Mouse (Mus musculus) 3134 (cell line): ENCODE measurements around the gene Klhdc4.

Experiments used
- DNase-seq: peaks from one replicate; pipeline ENCODE4 v3.0.0-alpha.2; 2011; ENCODE audit warnings: low spot score; ENCODE audit not compliant: insufficient read length; ENCODE audit errors: extremely low read depth

Klhdc4 gene

DNA sequence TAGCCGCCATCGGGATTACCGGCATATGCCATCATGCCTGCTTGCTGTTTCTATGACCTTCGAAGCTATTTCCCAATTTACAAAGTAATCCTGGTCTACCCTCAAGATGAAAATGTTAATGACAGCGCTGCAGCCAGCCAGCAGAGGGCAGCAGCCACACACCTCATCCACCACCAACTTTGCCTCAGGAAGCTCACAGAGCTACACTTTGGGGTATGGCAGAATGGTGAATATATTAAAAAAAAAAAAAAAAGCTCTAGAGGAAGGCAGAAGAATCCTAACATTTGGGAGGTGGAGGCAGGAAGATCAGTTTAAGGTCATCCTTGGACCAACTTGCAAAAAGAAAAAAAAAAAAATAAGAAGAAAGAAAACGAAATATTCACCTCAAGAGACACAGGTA is 20.6 kb upstream of the Klhdc4 start:
- DNase-seq, result peak; percentile 71

GRCm38 (mm10) chr8:121849303-121849702 is 19.9 kb upstream of the Klhdc4 start:
- no peak for DNase-seq

DNA sequence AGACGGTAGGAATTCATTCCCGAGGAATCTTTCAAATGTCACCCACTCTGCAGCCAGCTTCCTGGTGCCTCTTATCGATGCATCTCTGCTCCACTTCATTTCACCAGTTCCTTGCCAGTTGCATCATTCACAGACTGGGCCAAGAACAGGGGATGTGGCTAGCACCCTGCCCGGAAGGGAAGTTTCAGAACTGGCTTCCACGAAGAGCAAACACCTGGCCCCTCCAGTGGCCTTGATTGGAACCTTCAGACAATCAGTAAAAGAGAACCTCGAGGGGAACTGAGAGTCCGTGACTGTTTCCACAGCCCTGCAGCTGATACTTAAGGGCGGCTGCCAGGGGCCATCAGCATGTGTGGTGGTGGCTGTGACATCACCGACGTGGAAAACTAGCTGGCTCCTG is 19.1 kb upstream of the Klhdc4 start:
- DNase-seq, result peak; percentile 56

GRCm38 (mm10) chr8:121847987-121848386 is 18.6 kb upstream of the Klhdc4 start:
- DNase-seq, result no peak

GRCm38 (mm10) chr8:121847261-121847822 is 18.0 kb upstream of the Klhdc4 start:
- DNase-seq, result no peak

GRCm38 (mm10) chr8:121846815-121847214 is 17.4 kb upstream of the Klhdc4 start:
- no peak for DNase-seq

DNA sequence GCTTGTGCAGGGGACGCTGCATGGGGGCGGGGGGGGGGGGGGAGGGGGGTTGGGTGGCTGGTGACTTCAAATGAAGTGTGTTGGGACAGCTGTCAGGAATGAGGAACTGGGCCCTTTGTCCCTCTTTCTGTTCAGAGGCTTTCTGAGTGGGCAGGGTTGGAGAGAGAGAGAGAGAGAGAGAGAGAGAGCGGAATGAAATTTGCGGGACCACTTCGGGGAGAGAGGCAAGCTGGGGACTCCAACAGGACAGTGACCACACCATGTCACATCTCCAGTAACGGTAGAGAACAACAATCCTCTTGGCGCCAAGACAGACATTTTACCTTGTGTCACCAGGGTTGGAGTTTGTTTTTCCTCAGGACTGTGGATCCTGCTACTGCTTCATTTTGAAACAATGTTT is 15.4 kb upstream of the Klhdc4 start:
- DNase-seq, result no peak

GRCm38 (mm10) chr8:121843184-121843733 is 13.9 kb upstream of the Klhdc4 start:
- no peak for DNase-seq

DNA sequence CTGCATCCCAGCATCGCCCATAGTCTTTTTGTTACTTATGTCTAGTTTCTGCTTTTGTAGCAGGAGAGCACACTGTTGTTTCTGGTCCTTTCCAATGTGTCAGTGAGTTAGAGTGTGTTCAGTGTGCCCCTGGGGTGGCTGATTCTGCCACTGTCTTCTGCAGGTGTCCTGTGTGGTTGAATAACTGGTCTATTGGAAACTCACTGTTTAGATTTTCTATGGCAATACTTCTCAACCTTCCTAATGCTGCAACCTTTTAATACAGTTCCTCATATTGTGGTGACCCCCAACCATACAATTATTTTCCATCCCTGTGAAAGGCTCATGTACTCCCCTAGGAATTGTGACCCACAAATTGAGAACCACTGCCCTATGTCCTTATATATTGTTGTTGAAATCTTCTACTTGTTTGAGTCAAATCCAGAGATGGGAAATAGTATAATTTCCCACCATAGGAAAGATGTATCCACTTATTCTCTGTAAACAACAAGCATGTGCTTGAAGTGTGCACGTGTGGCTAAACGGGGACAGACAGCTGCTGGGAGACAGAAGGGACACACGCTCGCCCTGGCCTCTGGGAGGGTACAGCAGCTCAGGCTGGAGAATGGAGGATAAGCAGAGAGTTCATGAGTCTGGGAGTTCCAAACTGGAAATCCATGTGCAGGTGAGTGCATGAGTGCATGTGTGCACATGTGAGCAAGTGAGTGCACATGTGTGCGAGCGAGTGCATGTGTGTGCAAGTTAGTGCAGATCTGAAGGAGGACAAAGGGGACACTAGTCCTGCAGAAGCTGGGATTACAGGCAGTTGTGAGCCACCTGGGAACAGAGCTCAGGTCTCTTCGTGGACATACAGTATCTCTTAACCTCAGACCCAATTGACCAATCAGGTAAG is 12.9 kb upstream of the Klhdc4 start:
- no peak for DNase-seq

- peak; percentile 76 for DNase-seq
Observed at GRCm38 (mm10) chr8:121841242-121841641, 11.9 kb upstream of the Klhdc4 start.

- DNase-seq, result peak; percentile 68
Observed at GRCm38 (mm10) chr8:121832503-121832902, 3.1 kb upstream of the Klhdc4 start.

DNA sequence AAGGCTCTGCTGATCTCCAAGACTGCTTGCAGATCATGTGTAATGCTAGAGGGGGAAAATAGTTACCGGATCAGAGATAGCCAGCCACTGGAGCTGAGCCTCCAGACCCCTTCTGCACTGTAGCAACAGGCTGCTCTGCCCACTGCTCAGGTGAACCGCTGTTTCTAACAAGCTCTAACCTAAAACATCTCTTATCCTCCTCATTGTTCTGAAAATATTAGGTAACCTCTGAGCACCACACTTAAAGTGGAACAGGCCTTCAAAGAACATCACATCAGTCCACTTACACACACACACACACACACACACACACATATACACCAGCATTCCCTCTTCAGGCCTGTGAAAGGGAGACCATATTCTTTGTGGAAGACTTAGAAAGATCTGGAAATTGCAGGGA is 2.7 kb upstream of the Klhdc4 start:
- DNase-seq, result no peak

- no peak for DNase-seq
Observed at GRCm38 (mm10) chr8:121829777-121830362, 501 bp upstream of the Klhdc4 start.

DNA sequence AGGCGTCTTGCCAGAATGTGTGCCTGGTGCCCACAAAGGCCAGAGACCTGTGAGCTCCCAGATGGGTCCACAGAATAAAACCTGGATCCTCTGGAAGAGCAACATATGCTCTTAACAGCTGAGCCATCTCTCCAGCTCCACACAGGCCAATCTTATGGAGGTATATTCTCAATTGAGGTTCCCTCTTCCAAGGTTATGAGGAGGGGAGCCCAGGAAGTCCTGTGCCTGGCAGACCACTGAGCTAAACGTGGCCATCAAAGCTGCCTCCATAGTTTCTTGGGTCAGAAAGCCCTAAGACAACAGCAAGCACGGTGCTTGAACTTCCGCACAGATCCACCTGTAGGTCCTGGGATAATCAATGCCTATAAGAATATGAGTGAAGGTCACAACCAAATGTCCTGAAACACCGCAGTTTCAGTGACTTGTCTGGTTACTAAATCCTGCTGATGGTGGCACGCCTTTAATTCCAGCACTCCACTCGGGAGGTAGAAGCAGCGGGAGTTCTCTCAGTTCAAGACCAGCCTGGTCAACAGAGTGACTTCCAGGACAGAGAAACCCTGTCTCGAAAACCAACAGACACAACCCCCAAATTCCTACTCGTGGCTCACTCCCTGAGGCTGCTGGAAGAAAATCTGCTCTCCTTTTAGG is 869 bp downstream of the Klhdc4 start:
- no peak for DNase-seq

GRCm38 (mm10) chr8:121827726-121828125 is 1.6 kb downstream of the Klhdc4 start:
- no peak for DNase-seq

DNA sequence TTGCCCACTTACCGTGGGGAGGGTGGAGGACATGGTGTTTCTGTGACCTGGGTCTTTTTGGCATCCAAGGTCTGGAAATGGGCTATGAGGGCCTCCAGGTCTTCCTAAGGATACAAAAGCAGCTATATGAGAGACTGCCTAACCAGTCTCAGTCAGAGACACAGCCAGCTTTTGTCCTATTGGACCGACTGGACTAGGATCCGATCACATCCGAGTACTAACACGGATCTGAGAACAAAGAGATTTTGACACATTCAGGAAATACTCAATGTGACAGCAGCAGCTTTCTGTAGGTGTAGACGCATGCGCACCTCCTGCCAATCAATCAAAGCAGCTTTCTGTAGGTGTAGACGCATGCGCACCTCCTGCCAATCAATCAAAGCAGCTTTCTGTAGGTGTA is 7.6 kb downstream of the Klhdc4 start:
- no peak for DNase-seq

GRCm38 (mm10) chr8:121821320-121821719 is 8.0 kb downstream of the Klhdc4 start:
- DNase-seq, result no peak

DNA sequence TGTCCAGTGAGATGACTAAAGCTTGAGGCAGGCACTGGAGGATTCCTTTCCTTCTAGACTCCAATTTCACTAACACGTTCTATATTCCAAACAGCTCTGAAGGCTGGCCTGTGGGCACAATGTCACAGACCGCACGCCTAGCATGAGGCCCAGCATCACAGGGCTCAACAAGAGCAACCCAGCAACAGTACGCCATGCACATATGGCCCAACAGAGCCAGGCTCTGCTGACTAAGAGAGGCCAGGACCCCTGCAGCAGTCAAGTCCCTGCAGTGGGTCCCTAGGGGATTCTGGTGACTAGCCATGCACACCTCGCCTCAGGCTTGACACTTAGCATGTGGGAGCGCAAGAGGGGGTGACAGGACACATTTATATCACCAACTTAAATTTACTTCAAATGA is 8.5 kb downstream of the Klhdc4 start:
- DNase-seq, result no peak

DNA sequence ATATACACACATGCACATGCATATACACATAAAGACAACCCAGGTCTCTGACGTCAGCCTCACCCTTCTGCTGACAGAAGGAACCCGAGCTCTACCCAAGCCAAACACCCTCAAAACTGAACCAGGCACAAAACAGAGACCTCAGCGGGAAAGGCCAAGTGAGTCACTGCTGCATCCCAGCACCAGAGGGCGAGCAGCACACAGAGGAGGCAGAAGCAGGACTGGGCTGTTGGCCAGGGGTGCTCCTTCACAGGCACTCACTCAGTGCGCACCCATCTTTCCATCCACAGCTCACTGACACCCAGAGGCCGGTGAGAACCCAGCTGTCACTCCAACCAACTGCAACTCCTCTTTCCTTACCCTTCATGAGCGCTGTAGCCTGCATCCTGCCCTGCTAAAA is 11.1 kb downstream of the Klhdc4 start:
- DNase-seq, result no peak

DNA sequence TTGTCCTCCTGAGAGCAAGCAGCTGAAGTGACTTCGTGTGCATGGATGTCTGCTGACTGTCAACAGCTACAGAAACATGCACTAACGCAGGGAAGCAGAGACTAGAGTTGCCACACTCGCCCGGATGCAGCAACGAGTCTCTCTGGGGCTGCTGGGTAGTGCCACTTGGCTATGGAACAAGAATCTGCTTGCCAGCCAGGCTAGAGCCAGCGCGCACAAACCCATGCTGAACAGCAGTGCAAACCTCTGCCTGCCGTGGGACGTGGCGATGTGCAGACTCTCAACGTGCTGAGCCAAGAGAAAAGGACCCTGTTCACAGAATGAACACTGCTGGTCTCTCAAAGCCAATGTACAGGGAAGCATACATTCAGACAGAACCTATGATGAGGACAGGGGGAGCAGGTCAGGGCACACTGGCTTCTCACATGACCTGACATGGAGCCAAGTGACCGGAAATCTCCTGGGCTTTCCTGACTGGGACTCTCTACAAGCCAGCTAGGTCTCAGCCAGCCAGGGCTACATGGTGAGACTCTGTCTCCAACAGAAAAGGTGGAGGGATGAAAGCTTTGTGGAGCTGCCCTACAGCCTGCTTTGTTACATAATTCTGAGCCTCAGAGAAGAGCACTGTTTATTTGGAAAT is 17.3 kb downstream of the Klhdc4 start:
- no peak for DNase-seq

- no peak for DNase-seq
Observed at GRCm38 (mm10) chr8:121811502-121811901, 17.9 kb downstream of the Klhdc4 start.
